Mouse (Mus musculus): ENCODE measurements around the gene Nol4l. TPM values are rescaled to one million over a fixed set of nuclear protein-coding genes. Genes with fewer than 3 reads are reported as not detected.

Nol4l gene
- polyA plus RNA-seq, 1 experiment from 2014 or later, result 11.0 TPM

DNA sequence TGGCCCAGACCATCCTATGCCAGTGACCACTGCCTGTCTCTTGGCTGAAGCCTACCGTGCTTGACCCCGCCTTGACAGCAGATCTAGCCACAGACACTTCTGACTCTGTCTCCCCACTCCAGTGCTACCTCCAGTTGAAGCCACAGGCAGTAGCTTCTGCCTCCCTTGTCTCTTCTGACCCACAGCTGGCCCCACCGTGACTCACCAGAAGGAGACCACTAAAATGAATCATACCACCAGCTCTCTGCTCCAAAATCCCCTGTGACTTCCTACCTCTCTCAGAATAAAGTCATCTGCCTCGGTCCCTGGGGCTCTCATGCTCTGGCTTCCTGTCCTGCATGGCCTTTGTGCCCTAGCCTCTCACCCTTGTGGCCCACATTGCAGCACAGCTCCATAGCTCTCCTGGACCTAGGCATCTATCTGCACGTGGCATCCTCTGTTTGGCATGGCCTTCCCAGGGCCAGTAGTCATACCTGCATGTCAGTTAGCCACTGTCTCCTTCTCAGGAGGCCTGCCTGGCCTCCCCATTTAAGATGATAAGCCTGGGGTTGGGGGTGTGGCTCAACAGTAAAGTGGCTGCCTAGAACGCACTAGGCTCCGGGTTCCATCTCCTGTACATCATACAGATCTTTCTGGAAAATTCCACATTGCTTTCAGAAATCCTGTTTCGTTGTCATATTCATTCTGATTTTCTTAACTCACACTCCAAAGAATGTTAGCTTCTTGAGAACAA is 13.3 kb upstream of the Nol4l start:
- Histone ChIP-seq H3K27ac (replicated peaks) (no peak overlapping the region), H3K9me3 (no peaks in the 10 kb centered on the region), H3K9ac (no peak overlapping the region), H3K4me2 (no peak overlapping the region), H3K4me3 (no peak overlapping the region), H3K27me3 (replicated peaks) (peaks cover 7% of the 10 kb centered on the region; the same call in 1 of the 2 replicates), H3K36me3 (no peaks in the 10 kb centered on the region), H3K4me1 (peaks cover 33% of the 10 kb centered on the region)
- WGBS, result 74% methylated on average over 8 of the region's 8 CpGs
- no peak for ATAC-seq (ENCODE audit: extremely low read depth, insufficient number of reproducible peaks, low FRiP score, low TSS enrichment)

DNA sequence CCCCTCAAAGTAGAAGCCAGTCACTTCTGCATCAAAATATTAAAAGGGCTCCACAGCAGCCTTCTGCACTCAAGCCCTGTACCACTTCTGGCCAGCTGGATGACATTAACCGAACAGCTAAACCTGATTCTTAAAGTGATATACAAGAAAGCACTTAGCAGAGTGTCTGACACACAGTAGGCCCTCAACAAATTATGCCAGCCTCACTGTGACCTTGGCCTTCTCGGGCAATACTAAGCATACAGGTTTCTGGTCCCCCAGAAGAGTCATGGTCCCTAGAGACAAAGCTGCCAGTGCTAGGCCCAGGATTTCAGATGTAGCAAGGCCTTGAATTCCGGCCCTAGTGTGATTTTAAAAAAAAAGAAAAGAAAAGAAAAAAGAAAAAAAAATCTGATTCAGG is 9.1 kb upstream of the Nol4l start:
- Histone ChIP-seq H3K4me1 (0 out of 2 replicates have a peak, but pooled peaks cover 4% of the 10 kb centered on the region), H3K27me3 (replicated peaks) (peaks cover 4% of the 10 kb centered on the region; the same call in 1 of the 2 replicates), H3K9me3 (no peaks in the 10 kb centered on the region; the same call in 1 of the 2 replicates), H3K9ac (no peak overlapping the region), H3K4me3 (no peak overlapping the region), H3K4me2 (no peak overlapping the region), H3K36me3 (no peaks in the 10 kb centered on the region), H3K27ac (replicated peaks) (no peak overlapping the region)
- no peak for ATAC-seq (ENCODE audit: extremely low read depth, insufficient number of reproducible peaks, low FRiP score, low TSS enrichment)
- 82% methylated on average over 3 of the region's 3 CpGs for WGBS

DNA sequence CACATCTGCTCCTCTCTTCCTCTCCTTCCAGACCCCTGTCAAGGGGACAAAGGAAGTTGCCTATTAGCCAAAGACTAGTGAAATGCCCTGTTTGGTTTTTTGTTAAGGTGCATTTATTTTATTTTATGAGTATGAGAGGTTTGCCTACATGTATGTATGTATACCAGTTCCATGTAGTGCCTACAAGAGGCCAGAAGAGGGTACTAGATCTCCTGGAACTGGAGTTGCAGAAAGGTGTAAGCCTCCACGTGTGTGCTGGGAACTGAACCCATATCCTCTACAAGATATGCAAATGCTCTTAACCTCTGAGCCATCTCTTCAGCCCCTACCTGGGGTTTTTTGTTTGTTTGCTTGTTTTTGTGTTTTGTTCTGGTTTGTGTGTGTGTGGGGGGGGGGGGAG is 4.2 kb upstream of the Nol4l start:
- no peak overlapping the region for H3K27ac ChIP-seq (replicated peaks)
- no peak for ATAC-seq (ENCODE audit: extremely low read depth, insufficient number of reproducible peaks, low FRiP score, low TSS enrichment)
- H3K27me3 ChIP-seq (replicated peaks), result peaks cover 16% of the 10 kb centered on the region
- no peak overlapping the region for H3K4me2 ChIP-seq
- H3K4me1 ChIP-seq, result peaks cover 10% of the 10 kb centered on the region
- 69% methylated on average over 1 of the region's 1 CpGs for WGBS
- H3K9ac ChIP-seq, result no peak overlapping the region
- H3K4me3 ChIP-seq, result no peak overlapping the region
- no peaks in the 10 kb centered on the region; the same call in 1 of the 2 replicates for H3K9me3 ChIP-seq
- H3K36me3 ChIP-seq, result no peaks in the 10 kb centered on the region

DNA sequence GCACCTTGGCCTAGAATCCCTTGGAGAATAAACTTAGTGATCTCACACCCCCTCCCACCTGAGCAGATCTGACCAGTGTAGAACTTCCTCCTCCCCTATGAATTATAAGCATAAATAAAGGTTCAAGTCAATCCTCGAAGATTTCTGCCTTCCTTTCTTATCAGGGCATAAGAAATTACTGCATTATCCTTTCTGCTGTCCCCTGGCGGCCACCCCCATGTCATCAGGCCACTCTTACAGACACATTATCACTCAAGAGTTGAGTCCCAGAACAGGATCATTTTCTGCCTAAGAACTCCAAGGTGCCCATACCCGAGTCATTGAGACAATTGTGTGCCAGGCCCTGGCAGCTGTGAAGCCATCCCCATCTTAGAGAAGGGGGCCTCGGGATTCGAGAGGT is 1.2 kb upstream of the Nol4l start:
- H3K36me3 ChIP-seq, result no peaks in the 10 kb centered on the region
- H3K4me1 ChIP-seq, result peaks cover 36% of the 10 kb centered on the region
- no peaks in the 10 kb centered on the region; the same call in 1 of the 2 replicates for H3K9me3 ChIP-seq
- peaks cover 16% of the 10 kb centered on the region for H3K27me3 ChIP-seq (replicated peaks)
- no peak for ATAC-seq (ENCODE audit: extremely low read depth, insufficient number of reproducible peaks, low FRiP score, low TSS enrichment)
- no peak overlapping the region for H3K9ac ChIP-seq
- H3K4me2 ChIP-seq, result peak overlapping the region; percentile 98; the same call in 1 of the 2 replicates
- H3K27ac ChIP-seq (replicated peaks), result no peak overlapping the region
- 41% methylated on average over 5 of the region's 5 CpGs for whole genome bisulfite sequencing
- H3K4me3 ChIP-seq, result no peak overlapping the region

DNA sequence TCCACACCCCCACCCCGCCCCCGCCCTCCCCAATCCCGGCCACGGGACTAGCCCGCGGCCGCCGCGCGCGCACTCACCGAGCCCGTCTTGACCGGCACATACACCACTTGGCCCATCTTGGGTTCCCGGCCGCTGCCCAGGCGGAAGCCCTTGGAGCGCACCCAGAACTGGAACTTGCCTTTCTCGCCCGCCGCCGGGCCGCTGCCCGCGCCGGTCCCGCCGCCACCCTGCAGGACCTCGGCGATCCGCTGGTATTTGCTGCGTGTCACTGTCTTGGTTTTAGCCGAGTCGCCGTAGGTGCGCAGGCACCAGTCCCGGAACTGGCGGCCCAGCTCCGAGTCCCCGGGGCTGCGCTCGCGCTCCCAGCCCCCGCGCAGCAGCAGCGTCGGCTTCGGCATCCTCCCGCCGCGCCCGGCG is 398 bp downstream of the Nol4l start:
- Histone ChIP-seq H3K4me2 (peak overlapping the region; percentile 98), H3K4me3 (peak overlapping the region; percentile 82), H3K9me3 (no peaks in the 10 kb centered on the region; the same call in 1 of the 2 replicates), H3K36me3 (no peaks in the 10 kb centered on the region), H3K27ac (replicated peaks) (peak overlapping the region; percentile 84), H3K4me1 (peaks cover 46% of the 10 kb centered on the region), H3K9ac (peak overlapping the region; percentile 90), H3K27me3 (replicated peaks) (peaks cover 16% of the 10 kb centered on the region)
- under 1% methylated on average over 45 of the region's 53 CpGs for WGBS
- ATAC-seq (ENCODE audit: extremely low read depth, insufficient number of reproducible peaks, low FRiP score, low TSS enrichment), result no peak

DNA sequence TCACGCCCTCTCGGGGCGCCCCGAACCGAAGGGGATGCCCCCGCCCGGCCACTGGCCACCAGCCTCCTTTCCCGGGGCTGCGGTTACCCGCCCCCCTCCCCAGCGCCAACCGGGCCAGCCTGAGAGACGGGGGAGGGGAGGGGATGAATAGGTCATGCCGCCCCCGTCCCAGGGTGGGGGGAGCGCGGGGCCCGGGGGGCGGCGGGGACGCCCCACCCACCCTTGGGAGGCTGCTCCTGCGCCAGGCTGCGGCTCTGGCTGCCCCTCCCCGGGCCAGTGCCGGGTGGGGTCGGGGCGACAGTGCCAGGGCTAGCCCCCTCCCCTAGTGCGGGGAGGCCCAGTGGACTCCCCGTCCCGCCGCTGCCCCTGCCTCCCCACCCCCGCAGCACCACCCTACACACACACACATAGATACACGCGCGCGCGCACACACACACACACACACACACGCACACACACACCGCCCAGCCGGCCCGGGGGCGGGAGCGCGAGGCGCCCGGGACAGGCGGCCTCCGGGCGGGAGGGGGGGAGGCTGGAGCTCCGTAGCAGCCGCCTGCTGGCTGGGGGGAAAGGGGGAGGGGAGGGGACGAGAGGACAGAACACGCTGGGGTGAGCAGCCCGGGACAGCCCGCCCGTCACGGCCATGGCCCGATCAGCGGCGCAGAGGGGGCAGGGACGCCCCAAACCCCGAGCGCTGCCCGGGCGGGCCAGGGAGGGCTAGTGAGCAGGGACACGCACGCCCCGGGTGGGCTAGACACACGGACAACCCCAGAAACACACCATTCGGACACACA is 1.0 kb downstream of the Nol4l start:
- H3K9me3 ChIP-seq, result no peaks in the 10 kb centered on the region
- H3K4me1 ChIP-seq, result peaks cover 50% of the 10 kb centered on the region
- 0 out of 2 replicates have a peak, but pooled peaks have one; percentile 9 for ATAC-seq (ENCODE audit: extremely low read depth, insufficient number of reproducible peaks, low FRiP score, low TSS enrichment)
- under 1% methylated on average over 43 of the region's 70 CpGs for WGBS
- H3K27ac ChIP-seq (replicated peaks), result peak overlapping the region; percentile 84
- peak overlapping the region; percentile 82 for H3K4me3 ChIP-seq
- peak overlapping the region; percentile 90 for H3K9ac ChIP-seq
- peak overlapping the region; percentile 98 for H3K4me2 ChIP-seq
- peaks cover 16% of the 10 kb centered on the region for H3K27me3 ChIP-seq (replicated peaks)
- H3K36me3 ChIP-seq, result no peaks in the 10 kb centered on the region

DNA sequence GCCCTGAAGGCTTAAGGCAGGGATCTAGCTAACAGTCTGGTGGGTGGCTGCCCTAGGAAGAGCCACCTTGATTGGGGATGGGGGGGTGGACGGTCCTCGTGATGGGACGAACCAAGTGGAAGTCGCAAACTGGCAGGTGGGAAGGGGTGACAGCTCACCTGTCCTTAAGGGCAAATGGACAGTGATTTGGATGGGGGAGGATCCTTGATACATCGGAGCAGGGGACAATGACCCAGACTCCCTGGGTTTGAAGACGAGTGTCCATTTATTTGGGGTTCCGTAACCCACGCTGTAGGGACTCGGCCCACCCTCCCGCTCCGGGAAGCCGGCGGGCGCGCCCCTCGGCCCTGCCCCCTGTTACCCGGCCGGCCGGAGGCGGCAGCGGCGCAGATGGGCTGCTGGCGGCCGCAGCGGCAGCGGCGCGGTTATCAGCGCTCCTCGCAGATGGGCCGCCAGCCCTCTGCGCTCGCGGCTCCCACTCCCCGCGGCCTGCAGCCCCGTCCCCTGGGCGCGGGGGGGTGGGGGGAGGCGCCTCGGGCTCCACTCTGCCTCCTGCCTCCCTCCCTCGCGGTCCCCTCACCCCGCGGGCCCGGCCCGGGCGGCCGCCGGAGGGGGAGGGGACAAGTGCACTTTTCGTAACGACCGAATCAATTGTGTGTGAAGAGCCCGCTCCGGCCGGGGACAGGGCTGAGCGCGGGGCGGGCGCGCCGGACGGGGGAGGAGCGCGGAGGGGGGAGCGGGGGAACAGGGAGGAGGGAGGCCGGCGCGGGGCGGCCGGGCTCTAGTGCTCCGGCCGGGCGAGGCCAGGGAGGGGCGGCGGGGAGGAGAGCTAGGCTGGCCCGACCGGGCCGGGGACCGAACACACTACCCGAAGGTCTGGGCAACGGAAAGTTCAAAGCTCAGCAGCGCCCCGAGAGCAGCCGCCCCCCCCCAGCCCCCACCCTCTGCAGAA is 1.9 kb downstream of the Nol4l start:
- peak; percentile 30 for ATAC-seq (ENCODE audit: extremely low read depth, insufficient number of reproducible peaks, low FRiP score, low TSS enrichment)
- 2% methylated on average over 67 of the region's 85 CpGs for WGBS
- H3K9ac ChIP-seq, result peak overlapping the region; percentile 90
- H3K27me3 ChIP-seq (replicated peaks), result peaks cover 16% of the 10 kb centered on the region
- H3K27ac ChIP-seq (replicated peaks), result peak overlapping the region; percentile 84
- H3K4me1 ChIP-seq, result peaks cover 59% of the 10 kb centered on the region
- peak overlapping the region; percentile 98 for H3K4me2 ChIP-seq
- no peaks in the 10 kb centered on the region for H3K9me3 ChIP-seq
- peak overlapping the region; percentile 82 for H3K4me3 ChIP-seq
- H3K36me3 ChIP-seq, result no peaks in the 10 kb centered on the region

DNA sequence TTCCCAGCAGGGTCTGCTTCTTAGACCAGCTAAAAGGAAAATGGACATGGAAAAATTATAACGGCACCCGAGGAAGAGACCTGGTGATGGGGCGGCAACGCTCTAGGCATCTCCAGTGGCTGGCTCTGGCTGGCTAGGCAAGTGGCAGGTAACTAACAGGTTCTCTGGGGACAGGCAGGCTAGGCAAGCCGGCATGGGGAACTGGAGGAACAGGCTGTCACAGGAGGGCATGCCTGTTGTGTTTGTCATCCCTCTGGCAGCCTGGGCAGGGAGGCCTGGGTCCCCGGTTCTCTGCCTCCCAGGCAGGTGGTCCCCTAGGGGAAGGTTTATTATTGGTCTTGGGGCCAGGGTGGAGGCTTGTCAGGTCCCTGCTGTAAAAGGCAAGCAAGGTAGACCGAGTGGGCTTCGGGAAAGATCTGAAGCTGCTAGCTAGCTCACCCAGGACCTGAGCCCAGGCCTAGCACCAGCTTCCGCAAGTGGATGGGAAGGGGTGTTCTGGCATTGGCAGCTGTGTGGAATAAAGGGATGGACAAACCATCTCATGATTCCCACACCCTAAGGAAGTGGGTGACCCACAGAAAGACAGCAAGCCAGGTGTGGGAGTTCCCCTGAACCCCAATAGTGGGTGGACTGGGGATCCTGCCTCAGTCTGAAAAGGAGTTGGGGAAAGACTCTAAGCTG is 2.8 kb downstream of the Nol4l start:
- 55% methylated on average over 9 of the region's 9 CpGs for WGBS
- H3K4me2 ChIP-seq, result peak overlapping the region; percentile 98
- H3K4me3 ChIP-seq, result peak overlapping the region; percentile 82

DNA sequence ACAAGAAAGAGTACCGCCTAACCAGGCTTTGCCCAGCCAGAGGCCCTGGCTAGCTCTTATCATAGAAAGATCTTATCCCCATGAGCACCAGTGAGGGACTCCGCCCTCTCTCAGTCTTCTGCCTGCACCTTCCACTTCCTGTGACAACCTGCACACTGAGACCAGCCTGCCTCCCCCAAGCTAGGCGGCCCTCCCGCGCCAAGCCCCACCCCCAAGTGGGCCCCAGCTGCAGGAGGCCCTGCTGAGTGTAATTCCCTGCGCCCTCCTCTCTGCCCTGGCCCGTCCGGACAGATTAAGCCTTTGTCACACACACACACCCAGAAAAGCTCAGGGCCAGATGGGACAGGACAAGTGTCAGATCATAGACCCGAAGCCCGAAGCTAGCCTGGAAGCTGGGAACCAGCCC is 3.9 kb downstream of the Nol4l start:
- 9% methylated on average over 10 of the region's 10 CpGs for WGBS
- peak overlapping the region; percentile 48 for H3K4me2 ChIP-seq
- peak overlapping the region; percentile 58 for H3K9ac ChIP-seq
- peaks cover 78% of the 10 kb centered on the region for H3K4me1 ChIP-seq
- no peak overlapping the region for H3K4me3 ChIP-seq
- peak overlapping the region; percentile 84 for H3K27ac ChIP-seq (replicated peaks)
- ATAC-seq (ENCODE audit: extremely low read depth, insufficient number of reproducible peaks, low FRiP score, low TSS enrichment), result no peak
- H3K9me3 ChIP-seq, result no peaks in the 10 kb centered on the region
- peaks cover 9% of the 10 kb centered on the region for H3K27me3 ChIP-seq (replicated peaks)
- no peaks in the 10 kb centered on the region for H3K36me3 ChIP-seq

More for the DNA sequence above, 2.8 kb downstream of the Nol4l start:
- no peak for ATAC-seq (ENCODE audit: extremely low read depth, insufficient number of reproducible peaks, low FRiP score, low TSS enrichment)
- no peaks in the 10 kb centered on the region for H3K9me3 ChIP-seq
- peak overlapping the region; percentile 84 for H3K27ac ChIP-seq (replicated peaks)
- peaks cover 68% of the 10 kb centered on the region for H3K4me1 ChIP-seq
- H3K9ac ChIP-seq, result peak overlapping the region; percentile 90
- H3K36me3 ChIP-seq, result no peaks in the 10 kb centered on the region
- peaks cover 16% of the 10 kb centered on the region for H3K27me3 ChIP-seq (replicated peaks)

DNA sequence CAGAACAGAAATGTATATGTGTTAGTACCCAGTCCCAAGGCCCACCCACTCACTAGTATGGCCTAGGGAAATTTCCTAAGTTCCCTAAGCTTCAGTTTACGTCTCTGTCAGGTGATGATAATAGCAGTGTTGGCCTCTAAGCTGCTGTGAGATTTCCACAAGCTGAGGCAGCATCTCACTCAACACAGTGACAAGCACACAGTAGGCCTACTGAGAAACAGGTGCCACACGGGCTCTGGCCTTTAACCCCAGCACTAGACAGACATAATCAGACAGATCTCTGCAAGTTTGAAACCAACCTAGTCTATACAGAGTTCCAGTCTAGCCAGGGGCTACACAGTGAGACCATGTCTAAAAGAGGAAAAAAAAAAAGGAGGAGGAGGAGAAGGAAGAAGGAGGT is 5.0 kb downstream of the Nol4l start:
- Histone ChIP-seq H3K9ac (no peak overlapping the region), H3K4me1 (peaks cover 77% of the 10 kb centered on the region), H3K9me3 (no peaks in the 10 kb centered on the region), H3K4me2 (no peak overlapping the region), H3K4me3 (no peak overlapping the region), H3K36me3 (no peaks in the 10 kb centered on the region), H3K27ac (replicated peaks) (peak overlapping the region; percentile 84; the same call in 1 of the 2 replicates), H3K27me3 (replicated peaks) (no peaks in the 10 kb centered on the region)
- WGBS, result 58% methylated on average over 2 of the region's 2 CpGs
- no peak for ATAC-seq (ENCODE audit: extremely low read depth, insufficient number of reproducible peaks, low FRiP score, low TSS enrichment)

Data from heart, embryonic 13.5 days (tissue).